Mouse (Mus musculus): ENCODE results near the gene Snx21.

GRCm38 (mm10) chr2:164748191-164748590, 37.4 kb upstream of the Snx21 start:
- TF ChIP-seq CTCF (IDR thresholded peaks at IDR 0.05; ENCODE audit: low read depth), result no peak
- TF ChIP-seq EP300 (optimal IDR thresholded peaks at IDR 0.05), result no peak
